Mouse (Mus musculus): ENCODE data around the gene Hjurp. TPM values are rescaled to one million over a fixed set of nuclear protein-coding genes. Genes with fewer than 3 reads are reported as not detected.

Gene Hjurp
- polyA plus RNA-seq, 1 experiment from 2014 or later: 56.3 TPM

DNA sequence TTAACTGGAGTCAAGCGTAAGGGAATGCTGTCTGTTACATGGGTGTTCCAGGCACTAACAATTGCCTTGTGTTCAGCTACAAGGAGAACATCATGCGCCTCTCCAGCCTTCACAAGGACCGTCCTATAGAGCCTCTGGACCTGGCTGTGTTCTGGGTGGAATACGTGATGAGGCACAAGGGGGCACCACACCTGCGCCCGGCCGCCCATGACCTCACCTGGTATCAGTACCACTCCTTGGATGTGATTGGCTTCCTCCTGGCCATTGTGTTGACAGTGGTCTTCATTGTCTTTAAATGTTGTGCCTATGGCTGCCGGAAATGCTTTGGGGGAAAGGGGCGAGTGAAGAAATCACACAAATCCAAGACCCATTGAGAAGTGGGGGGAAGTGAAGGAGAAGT, 59.4 kb downstream of the Hjurp start:
- Histone ChIP-seq H3K36me3 (ENCODE audit: insufficient read depth, low read length) (no peaks in the 10 kb centered on the region), H3K9me3 (replicated peaks; ENCODE audit: low read length) (peaks cover 39% of the 10 kb centered on the region), H3K27ac (no peak overlapping the region), H3K27me3 (ENCODE audit: insufficient read depth, low read length) (no peaks in the 10 kb centered on the region), H3K4me1 (replicated peaks; ENCODE audit: insufficient read depth, low read length) (no peaks in the 10 kb centered on the region), H3K4me2 (ENCODE audit: low read length) (no peak overlapping the region), H3K4me3 (replicated peaks; ENCODE audit: low read depth, low read length) (no peak overlapping the region), H3K9ac (ENCODE audit: low read depth, low read length) (no peak overlapping the region)
- ATAC-seq (replicated peaks; ENCODE audit: low FRiP score, low read depth) (no peak), DNase-seq (ENCODE audit: low spot score) (no peak)
- TF ChIP-seq CTCF (IDR thresholded peaks at IDR 0.05; ENCODE audit: low read depth): no peak
- 72% methylated on average over 9 of the region's 9 CpGs for WGBS

DNA sequence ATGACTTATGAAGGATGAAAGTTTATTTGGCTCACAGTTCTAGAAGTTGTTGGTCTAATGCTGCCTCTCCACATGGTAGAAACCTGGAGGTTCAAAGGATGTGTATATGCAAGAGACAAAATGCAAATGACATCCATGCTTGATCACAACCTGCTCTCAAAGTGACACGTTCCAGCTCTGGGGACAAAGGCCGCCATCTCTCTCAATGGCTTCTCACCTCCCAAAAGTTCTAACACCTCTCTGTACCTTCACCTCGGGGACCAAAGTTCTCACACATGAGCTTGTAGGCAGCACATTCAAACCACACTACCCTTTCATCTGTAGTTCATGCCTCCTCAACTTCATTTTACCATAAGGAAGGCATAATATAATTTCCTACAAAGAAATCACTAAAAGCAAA, 59.9 kb downstream of the Hjurp start:
- TF ChIP-seq CTCF (IDR thresholded peaks at IDR 0.05; ENCODE audit: low read depth): no peak
- Histone ChIP-seq H3K4me3 (replicated peaks; ENCODE audit: low read depth, low read length) (no peak overlapping the region), H3K9me3 (replicated peaks; ENCODE audit: low read length) (peaks cover 43% of the 10 kb centered on the region), H3K27me3 (ENCODE audit: insufficient read depth, low read length) (no peaks in the 10 kb centered on the region), H3K4me2 (ENCODE audit: low read length) (no peak overlapping the region), H3K27ac (no peak overlapping the region), H3K36me3 (ENCODE audit: insufficient read depth, low read length) (no peaks in the 10 kb centered on the region), H3K9ac (ENCODE audit: low read depth, low read length) (no peak overlapping the region), H3K4me1 (replicated peaks; ENCODE audit: insufficient read depth, low read length) (no peaks in the 10 kb centered on the region)
- ATAC-seq (replicated peaks; ENCODE audit: low FRiP score, low read depth) (no peak), DNase-seq (ENCODE audit: low spot score) (peak; percentile 5)
- WGBS: 41% methylated on average over 3 of the region's 3 CpGs

GRCm38 (mm10) chr1:88217144-88217543, 60.3 kb downstream of the Hjurp start:
- Histone ChIP-seq H3K9me3 (replicated peaks; ENCODE audit: low read length) (peaks cover 48% of the 10 kb centered on the region), H3K4me2 (ENCODE audit: low read length) (no peak overlapping the region), H3K9ac (ENCODE audit: low read depth, low read length) (no peak overlapping the region), H3K4me3 (replicated peaks; ENCODE audit: low read depth, low read length) (no peak overlapping the region), H3K27ac (no peak overlapping the region), H3K36me3 (ENCODE audit: insufficient read depth, low read length) (no peaks in the 10 kb centered on the region), H3K4me1 (replicated peaks; ENCODE audit: insufficient read depth, low read length) (no peaks in the 10 kb centered on the region), H3K27me3 (ENCODE audit: insufficient read depth, low read length) (no peaks in the 10 kb centered on the region)
- ATAC-seq (replicated peaks; ENCODE audit: low FRiP score, low read depth) (no peak), DNase-seq (ENCODE audit: low spot score) (peak; percentile 3)
- WGBS: 56% methylated on average over 2 of the region's 2 CpGs
- TF ChIP-seq CTCF (IDR thresholded peaks at IDR 0.05; ENCODE audit: low read depth): peak; percentile 20; the same call in 1 of the 2 replicates

- DNase-seq (ENCODE audit: low spot score) (peak; percentile 3), ATAC-seq (replicated peaks; ENCODE audit: low FRiP score, low read depth) (no peak)
- no peak overlapping the region for H3K4me3 ChIP-seq (replicated peaks; ENCODE audit: low read depth, low read length)
- no peak overlapping the region for H3K9ac ChIP-seq (ENCODE audit: low read depth, low read length)
- H3K4me1 ChIP-seq (replicated peaks; ENCODE audit: insufficient read depth, low read length): no peaks in the 10 kb centered on the region
- H3K9me3 ChIP-seq (replicated peaks; ENCODE audit: low read length): peaks cover 54% of the 10 kb centered on the region
- no peak for TF ChIP-seq CTCF (IDR thresholded peaks at IDR 0.05; ENCODE audit: low read depth)
- WGBS: 59% methylated on average over 2 of the region's 2 CpGs
- H3K36me3 ChIP-seq (ENCODE audit: insufficient read depth, low read length): no peaks in the 10 kb centered on the region
- H3K27ac ChIP-seq: no peak overlapping the region
- no peaks in the 10 kb centered on the region for H3K27me3 ChIP-seq (ENCODE audit: insufficient read depth, low read length)
- H3K4me2 ChIP-seq (ENCODE audit: low read length): no peak overlapping the region
Measured at GRCm38 (mm10) chr1:88216551-88216950, 60.9 kb downstream of the Hjurp start.

GRCm38 (mm10) chr1:88215466-88216380, 61.7 kb downstream of the Hjurp start:
- Histone ChIP-seq H3K36me3 (ENCODE audit: insufficient read depth, low read length) (no peaks in the 10 kb centered on the region), H3K4me1 (replicated peaks; ENCODE audit: insufficient read depth, low read length) (no peaks in the 10 kb centered on the region), H3K27me3 (ENCODE audit: insufficient read depth, low read length) (no peaks in the 10 kb centered on the region), H3K9ac (ENCODE audit: low read depth, low read length) (no peak overlapping the region), H3K4me2 (ENCODE audit: low read length) (no peak overlapping the region), H3K9me3 (replicated peaks; ENCODE audit: low read length) (peaks cover 57% of the 10 kb centered on the region), H3K4me3 (replicated peaks; ENCODE audit: low read depth, low read length) (no peak overlapping the region), H3K27ac (no peak overlapping the region)
- no peak for ATAC-seq (replicated peaks; ENCODE audit: low FRiP score, low read depth)
- TF ChIP-seq CTCF (IDR thresholded peaks at IDR 0.05; ENCODE audit: low read depth): no peak
- 70% methylated on average over 10 of the region's 10 CpGs for WGBS
- peak; percentile 15 for DNase-seq (ENCODE audit: low spot score)

DNA sequence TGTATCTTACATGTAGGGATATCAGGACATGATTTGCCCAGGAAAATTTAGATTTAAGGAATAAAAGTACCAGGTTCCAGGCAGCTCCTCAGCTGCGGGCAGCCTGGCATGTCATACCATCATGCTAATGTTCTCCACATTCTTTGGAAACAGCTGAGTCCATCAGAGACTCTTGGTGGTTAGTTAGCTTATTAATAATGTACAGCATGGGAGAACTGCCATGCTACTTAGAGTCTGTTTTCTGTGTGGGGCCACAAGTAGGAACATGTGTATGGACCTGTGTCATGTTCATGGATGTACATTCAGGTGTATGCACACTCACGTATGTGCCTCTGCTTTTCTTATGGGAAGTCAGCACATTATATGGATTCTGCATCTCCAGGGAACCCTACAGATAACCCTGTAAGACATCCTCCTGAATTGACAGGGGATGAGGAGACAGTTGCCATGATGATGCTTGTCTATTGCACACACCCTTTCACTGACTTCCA, 62.9 kb downstream of the Hjurp start:
- Histone ChIP-seq H3K9me3 (replicated peaks; ENCODE audit: low read length) (peaks cover 57% of the 10 kb centered on the region), H3K4me1 (replicated peaks; ENCODE audit: insufficient read depth, low read length) (no peaks in the 10 kb centered on the region), H3K27me3 (ENCODE audit: insufficient read depth, low read length) (no peaks in the 10 kb centered on the region), H3K27ac (no peak overlapping the region), H3K4me3 (replicated peaks; ENCODE audit: low read depth, low read length) (no peak overlapping the region), H3K4me2 (ENCODE audit: low read length) (no peak overlapping the region), H3K9ac (ENCODE audit: low read depth, low read length) (no peak overlapping the region), H3K36me3 (ENCODE audit: insufficient read depth, low read length) (no peaks in the 10 kb centered on the region)
- no peak for ATAC-seq (replicated peaks; ENCODE audit: low FRiP score, low read depth)
- 77% methylated on average over 2 of the region's 2 CpGs for WGBS
- DNase-seq (ENCODE audit: low spot score): peak; percentile 1
- no peak for TF ChIP-seq CTCF (IDR thresholded peaks at IDR 0.05; ENCODE audit: low read depth)
